Mouse (Mus musculus): Measurements from ENCODE around the gene Usp36.
"Not testable (repeated sequence)": the region's sequence is repeated elsewhere in the genome, so short reads cannot be mapped to it uniquely, and the experiment has no call there.

DNA sequence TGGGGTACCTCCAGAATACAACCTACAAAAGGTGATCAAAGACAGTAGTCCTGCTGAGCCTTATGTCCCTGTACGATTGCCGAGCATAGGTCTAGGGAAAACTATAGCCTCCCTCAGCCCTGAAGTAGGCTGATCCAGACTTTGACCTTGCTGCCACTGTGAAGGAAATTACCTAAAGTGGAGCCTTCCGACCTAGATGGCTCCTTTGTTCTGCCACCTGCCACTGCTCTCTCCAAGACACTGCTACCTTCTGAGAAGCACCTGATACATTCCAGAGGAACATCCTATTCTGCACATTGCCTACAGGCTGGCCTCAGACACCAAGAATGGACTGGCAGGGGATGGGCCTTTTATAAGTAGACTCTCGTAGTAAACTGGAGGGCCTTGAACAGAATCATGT is 13.9 kb upstream of the Usp36 start:
- not testable (repeated sequence) for TF ChIP-seq POLR2A (IDR thresholded peaks at IDR 0.05; ENCODE audit: borderline replicate concordance, extremely low read depth, low read depth, low read length); CTCF (IDR thresholded peaks at IDR 0.05; ENCODE audit: insufficient read depth, low read length)
